In the genomic region with DNA sequence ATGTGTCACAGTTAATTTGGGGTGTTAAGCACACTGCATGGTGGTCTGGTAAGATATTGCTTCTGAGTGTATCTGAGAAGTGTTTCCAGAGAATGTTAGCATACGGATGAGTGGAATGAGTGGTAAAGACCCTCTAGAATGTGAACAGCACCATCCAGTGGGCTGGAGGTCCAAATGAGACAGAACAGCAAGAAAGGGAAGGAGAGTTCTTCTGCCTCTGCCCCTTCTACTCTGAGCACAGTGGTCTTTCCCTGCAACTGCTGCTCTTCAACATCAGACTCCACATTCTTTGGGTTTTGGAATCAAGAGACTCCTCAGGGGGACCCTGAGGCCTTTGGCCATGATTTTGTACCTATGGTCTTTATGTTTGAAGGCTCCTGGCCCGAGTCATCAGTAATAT, we compare ENCODE assay signal across 21 mouse cellular contexts. TPM values are rescaled to one million over a fixed set of nuclear protein-coding genes. Genes with fewer than 3 reads are reported as not detected.
DNase-seq lines count a peak whose midpoint lies in the region; ATAC-seq and TF ChIP-seq lines count a peak whose summit lies in the region.
"Had no signal": no experiment of that assay in that cellular context is flagged by ENCODE, and none has a peak within 500 bp of the region (broad histone marks: within the 10 kb centered on the region; RNA-seq: fewer than 3 reads in every experiment).

No protein-coding gene starts in this region.

- no peak overlapping the region for H3K4me2 ChIP-seq in hindbrain, postnatal 0 days (ENCODE audit: low read depth, low read length)
- H3K4me2 ChIP-seq in hindbrain, embryonic 13.5 days = no peak overlapping the region
- no peak overlapping the region for H3K4me2 ChIP-seq in neural tube, embryonic 14.5 days (ENCODE audit: low read depth, low read length)
- H3K4me2 ChIP-seq: heart, embryonic 13.5 days; liver, embryonic 13.5 days had no signal

- H3K9ac ChIP-seq in hindbrain, postnatal 0 days (replicated peaks; ENCODE audit: low read length) = no peak overlapping the region
- H3K9ac ChIP-seq in hindbrain, embryonic 13.5 days = no peak overlapping the region
- no peak overlapping the region for H3K9ac ChIP-seq in neural tube, embryonic 14.5 days (replicated peaks; ENCODE audit: low read depth, low read length)
- H3K9ac ChIP-seq: heart, embryonic 13.5 days; liver, embryonic 13.5 days had no signal

- TF ChIP-seq CTCF in gastrocnemius, adult 2 months (IDR thresholded peaks at IDR 0.05) = peak; percentile 12; the same call in 1 of the 2 replicates
- peak; percentile 24; the same call in 1 of the 2 replicates for TF ChIP-seq CTCF in hindbrain, postnatal 0 days (IDR thresholded peaks at IDR 0.05; ENCODE audit: low read depth)

- DNase-seq in gastrocnemius, adult 2 months = no peak
- DNase-seq in gastrocnemius, postnatal 36 days = no peak
- DNase-seq in hindbrain, postnatal 0 days (ENCODE audit: low spot score) = no peak
- no peak for DNase-seq in neural tube, embryonic 10.5 days (ENCODE audit: extremely low spot score, low spot score)
- DNase-seq in adrenal gland, postnatal 25 days = no peak
- DNase-seq: adrenal gland, postnatal 14 days; cerebellum, adult 8-10 months; gastrocnemius, postnatal 25 days; kidney, adult 18-20 months; liver, embryonic 13.5 days; lung, adult 2 months; right cerebral cortex, postnatal 25 days; thymus, postnatal 14 days had no signal

- H3K36me3 ChIP-seq in hindbrain, postnatal 0 days (ENCODE audit: insufficient read depth, low read length) = no peaks in the 10 kb centered on the region
- H3K36me3 ChIP-seq in hindbrain, embryonic 13.5 days = no peaks in the 10 kb centered on the region
- H3K36me3 ChIP-seq in neural tube, embryonic 14.5 days (ENCODE audit: control insufficient read depth, insufficient read depth, low read length) = no peaks in the 10 kb centered on the region
- H3K36me3 ChIP-seq: heart, embryonic 13.5 days; liver, embryonic 13.5 days had no signal

- H3K27me3 ChIP-seq in hindbrain, postnatal 0 days (ENCODE audit: insufficient read depth, low read length) = no peaks in the 10 kb centered on the region
- no peaks in the 10 kb centered on the region for H3K27me3 ChIP-seq in hindbrain, embryonic 13.5 days
- H3K27me3 ChIP-seq in neural tube, embryonic 14.5 days (ENCODE audit: control insufficient read depth, insufficient read depth, low read length) = no peaks in the 10 kb centered on the region
- H3K27me3 ChIP-seq: heart, embryonic 13.5 days had no signal

- intact Hi-C loops in gastrocnemius, adult 2 months (cut with DNase I) = no loop called here
- intact Hi-C loops in gastrocnemius, postnatal 36 days (cut with DNase I) = no loop called here

- no peak overlapping the region for H3K27ac ChIP-seq in gastrocnemius, adult 2 months
- no peak overlapping the region for H3K27ac ChIP-seq in hindbrain, postnatal 0 days
- H3K27ac ChIP-seq in hindbrain, embryonic 13.5 days = no peak overlapping the region
- peak overlapping the region; percentile 3; the same call in 1 of the 2 replicates for H3K27ac ChIP-seq in neural tube, embryonic 14.5 days (ENCODE audit: low read depth, low read length)
- H3K27ac ChIP-seq: heart, embryonic 13.5 days; left cerebral cortex, adult 2 months; liver, embryonic 13.5 days had no signal

- H3K9me3 ChIP-seq in hindbrain, postnatal 0 days (ENCODE audit: low read length) = no peaks in the 10 kb centered on the region
- no peaks in the 10 kb centered on the region for H3K9me3 ChIP-seq in hindbrain, embryonic 13.5 days
- H3K9me3 ChIP-seq in neural tube, embryonic 14.5 days (ENCODE audit: control insufficient read depth, low read length) = no peaks in the 10 kb centered on the region
- H3K9me3 ChIP-seq: heart, embryonic 13.5 days; liver, embryonic 13.5 days had no signal

- H3K4me3 ChIP-seq in gastrocnemius, adult 2 months = no peak overlapping the region
- no peak overlapping the region for H3K4me3 ChIP-seq in hindbrain, postnatal 0 days (ENCODE audit: low read length)
- H3K4me3 ChIP-seq in hindbrain, embryonic 13.5 days = no peak overlapping the region
- no peak overlapping the region for H3K4me3 ChIP-seq in neural tube, embryonic 14.5 days (ENCODE audit: low read depth, low read length)
- H3K4me3 ChIP-seq: heart, embryonic 13.5 days; left cerebral cortex, adult 2 months; liver, embryonic 13.5 days had no signal

- H3K4me1 ChIP-seq in hindbrain, postnatal 0 days (ENCODE audit: insufficient read depth, low read length) = no peaks in the 10 kb centered on the region
- H3K4me1 ChIP-seq in hindbrain, embryonic 13.5 days (replicated peaks) = peaks cover 4% of the 10 kb centered on the region; the same call in 1 of the 2 replicates
- no peaks in the 10 kb centered on the region for H3K4me1 ChIP-seq in neural tube, embryonic 14.5 days (ENCODE audit: control insufficient read depth, insufficient read depth, low read length)

- 87% methylated on average over 2 of the region's 2 CpGs for WGBS in hindbrain, postnatal 0 days
- 87% methylated on average over 2 of the region's 2 CpGs for WGBS in hindbrain, embryonic 13.5 days
- 85% methylated on average over 2 of the region's 2 CpGs for WGBS in neural tube, embryonic 14.5 days

- no peak for ATAC-seq in hindbrain, postnatal 0 days
- no peak for ATAC-seq in hindbrain, embryonic 13.5 days (ENCODE audit: low FRiP score)
- no peak for ATAC-seq in neural tube, embryonic 14.5 days (ENCODE audit: low read depth)
- ATAC-seq: CD4-positive, CD25-positive, alpha-beta regulatory T cell, adult 4 months; forebrain, embryonic 16.5 days; midbrain, embryonic 16.5 days had no signal

RNA-seq across cellular contexts. Expression of a gene that starts 24.0 kb away (rescaled TPM):
- total RNA-seq in gastrocnemius, adult 2 months (2021) = 1 to 10 TPM; 1.5 to 3.2 TPM
- 1 to 10 TPM; 1.6 to 2.1 TPM for total RNA-seq in gastrocnemius, postnatal 36 days (2021)
- 4,422 and 4,857 TPM in 2 replicates for total RNA-seq in hindbrain, postnatal 0 days (2014; rRNA removed)
- polyA plus RNA-seq in hindbrain, postnatal 0 days (2015; fragmentation: Nextera tagmentation; extraction: Ambion mirVana) = 709 and 787 TPM in 2 replicates
- 795 and 852 TPM in 2 replicates for polyA plus RNA-seq in hindbrain, embryonic 13.5 days (2015; fragmentation: Nextera tagmentation; extraction: Ambion mirVana)
- polyA plus RNA-seq in neural tube, embryonic 14.5 days (2014; fragmentation: Nextera tagmentation; extraction: Ambion mirVana) = 629 and 667 TPM in 2 replicates
- 0.71 and 0.76 TPM in 2 replicates for total RNA-seq in adrenal gland, postnatal 25 days (2021)
- total RNA-seq: hematopoietic stem cell, adult 5-6 weeks had no signal

RNA-seq across cellular contexts. Expression of a gene that starts 28.4 kb away (rescaled TPM):
- total RNA-seq in gastrocnemius, adult 2 months (2021) = 10 to 100 TPM in 1 of 2 experiments, 1 to 10 TPM in 1; 6.7 to 23.3 TPM
- total RNA-seq in gastrocnemius, postnatal 36 days (2021) = 10 to 100 TPM; 11.4 to 11.5 TPM
- total RNA-seq in hindbrain, postnatal 0 days (2014; rRNA removed) = 6,578 and 6,630 TPM in 2 replicates
- polyA plus RNA-seq in hindbrain, postnatal 0 days (2015; fragmentation: Nextera tagmentation; extraction: Ambion mirVana) = 3,263 and 3,562 TPM in 2 replicates
- polyA plus RNA-seq in hindbrain, embryonic 13.5 days (2015; fragmentation: Nextera tagmentation; extraction: Ambion mirVana) = 1,972 and 2,142 TPM in 2 replicates
- 2,423 and 2,884 TPM in 2 replicates for polyA plus RNA-seq in neural tube, embryonic 14.5 days (2014; fragmentation: Nextera tagmentation; extraction: Ambion mirVana)
- 17.8 and 23.2 TPM in 2 replicates for total RNA-seq in adrenal gland, postnatal 25 days (2021)

RNA-seq across cellular contexts. Expression of a gene that starts 56.5 kb away (rescaled TPM):
- total RNA-seq in gastrocnemius, adult 2 months (2021) = 10 to 100 TPM; 13.6 to 14.4 TPM
- total RNA-seq in gastrocnemius, postnatal 36 days (2021) = 10 to 100 TPM; 13.5 to 14.3 TPM
- 41.6 and 75.9 TPM in 2 replicates for total RNA-seq in hindbrain, postnatal 0 days (2014; rRNA removed)
- 88.5 and 92.0 TPM in 2 replicates for polyA plus RNA-seq in hindbrain, postnatal 0 days (2015; fragmentation: Nextera tagmentation; extraction: Ambion mirVana)
- 87.0 and 94.4 TPM in 2 replicates for polyA plus RNA-seq in hindbrain, embryonic 13.5 days (2015; fragmentation: Nextera tagmentation; extraction: Ambion mirVana)
- 77.8 and 87.4 TPM in 2 replicates for polyA plus RNA-seq in neural tube, embryonic 14.5 days (2014; fragmentation: Nextera tagmentation; extraction: Ambion mirVana)
- 29.7 and 29.9 TPM in 2 replicates for total RNA-seq in adrenal gland, postnatal 25 days (2021)

Comparison
In these comparisons a context has a peak if more than half of its experiments do, and no peak if none do; other contexts are left out.
1. RNA of a gene that starts 24.0 kb away (total RNA-seq): 4,422 to 4,857 TPM in hindbrain, postnatal 0 days; 1.5 to 3.2 TPM in gastrocnemius, adult 2 months, 1.6 to 2.1 TPM in gastrocnemius, postnatal 36 days and 0.71 to 0.76 TPM in adrenal gland, postnatal 25 days; every median in the first group is over 1,000 times any median in the second.
2. RNA of a gene that starts 28.4 kb away (total RNA-seq): 6,578 to 6,630 TPM in hindbrain, postnatal 0 days; 6.7 to 23.3 TPM in gastrocnemius, adult 2 months, 17.8 to 23.2 TPM in adrenal gland, postnatal 25 days and 11.4 to 11.5 TPM in gastrocnemius, postnatal 36 days; every median in the first group is over 100 times any median in the second.